Mouse (Mus musculus) embryo, embryonic 10 days (tissue): ENCODE measurements around the gene Smg1.

Experiments
- DNase-seq: peaks from one replicate; pipeline ENCODE4 v3.0.0-alpha.2; 2015; ENCODE audit warnings: low spot score

Smg1 gene

DNA sequence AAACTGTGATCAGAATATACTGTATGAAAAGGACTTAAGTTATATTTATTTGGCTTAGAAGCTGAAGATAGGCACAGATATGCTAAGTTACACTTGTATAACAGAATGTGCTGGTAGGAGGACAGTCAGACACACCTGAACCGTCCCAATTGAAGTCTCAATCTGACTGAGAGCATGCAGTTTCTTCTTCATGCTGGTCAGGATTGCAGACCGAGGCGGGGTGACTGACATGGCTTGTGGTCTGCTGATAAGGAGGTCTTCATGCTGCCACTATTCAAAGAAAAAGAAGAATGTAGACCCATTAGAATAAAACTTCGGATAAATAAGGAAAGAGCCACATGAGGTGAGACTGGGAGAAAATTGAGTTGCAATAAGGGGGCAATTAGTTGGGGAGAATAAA, 100.3 kb downstream of the Smg1 start:
- no peak for DNase-seq

DNA sequence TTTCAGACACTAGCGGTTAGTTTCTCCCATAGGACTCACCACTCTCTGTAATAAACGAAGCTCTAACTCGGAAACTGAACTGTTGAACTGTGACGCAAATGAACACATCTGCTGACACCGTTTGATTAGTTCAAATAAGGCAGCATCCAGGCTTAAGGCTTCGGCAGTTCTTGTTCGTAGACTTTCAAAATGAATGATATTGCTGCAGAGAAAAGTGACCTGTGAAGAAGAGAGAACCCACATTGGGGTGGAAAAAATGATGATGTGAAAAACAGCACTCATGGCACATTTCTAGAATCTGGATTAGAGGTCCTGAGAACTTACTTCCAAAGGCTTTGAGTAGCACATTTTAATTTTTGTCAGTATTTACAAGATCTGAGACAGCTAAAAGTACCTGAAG, 102.2 kb downstream of the Smg1 start:
- no peak for DNase-seq

- no peak for DNase-seq
Observed at GRCm38 (mm10) chr7:118135128-118135527, 108.3 kb downstream of the Smg1 start.

GRCm38 (mm10) chr7:118129430-118130041, 113.9 kb downstream of the Smg1 start, which contains the start of gene Arl6ip1:
TSS of gene Arl6ip1 (minus strand) at chr7:118129662.
- DNase-seq, result peak; percentile 98

DNA sequence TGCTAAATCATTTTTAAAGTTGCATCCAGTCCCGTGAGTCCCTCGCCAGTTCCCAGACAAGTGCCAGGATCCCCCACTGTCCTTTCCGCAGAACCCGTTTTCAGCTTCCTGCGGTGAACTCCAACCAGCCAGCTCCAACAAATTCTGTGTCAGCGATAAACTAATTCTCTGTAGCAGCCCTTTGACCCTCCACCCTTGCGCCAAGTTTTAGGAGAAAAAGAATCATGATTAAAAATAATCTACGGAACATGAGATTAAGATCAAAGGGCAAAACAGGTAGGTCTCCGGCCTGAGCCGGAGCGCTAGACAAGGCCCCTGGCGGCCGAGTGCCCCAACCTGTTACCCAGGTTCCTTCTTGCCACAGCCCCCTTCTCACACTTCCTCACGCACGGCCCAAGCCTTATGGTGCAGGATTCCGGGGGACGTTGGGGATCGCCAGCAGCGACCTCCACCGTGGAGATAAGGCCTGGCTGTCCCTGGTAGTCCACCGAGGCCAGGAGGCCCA, 114.5 kb downstream of the Smg1 start:
- DNase-seq, result peak; percentile 41

GRCm38 (mm10) chr7:118126219-118126875, 117.1 kb downstream of the Smg1 start:
- DNase-seq, result no peak

GRCm38 (mm10) chr7:118125736-118126135, 117.7 kb downstream of the Smg1 start:
- no peak for DNase-seq

DNA sequence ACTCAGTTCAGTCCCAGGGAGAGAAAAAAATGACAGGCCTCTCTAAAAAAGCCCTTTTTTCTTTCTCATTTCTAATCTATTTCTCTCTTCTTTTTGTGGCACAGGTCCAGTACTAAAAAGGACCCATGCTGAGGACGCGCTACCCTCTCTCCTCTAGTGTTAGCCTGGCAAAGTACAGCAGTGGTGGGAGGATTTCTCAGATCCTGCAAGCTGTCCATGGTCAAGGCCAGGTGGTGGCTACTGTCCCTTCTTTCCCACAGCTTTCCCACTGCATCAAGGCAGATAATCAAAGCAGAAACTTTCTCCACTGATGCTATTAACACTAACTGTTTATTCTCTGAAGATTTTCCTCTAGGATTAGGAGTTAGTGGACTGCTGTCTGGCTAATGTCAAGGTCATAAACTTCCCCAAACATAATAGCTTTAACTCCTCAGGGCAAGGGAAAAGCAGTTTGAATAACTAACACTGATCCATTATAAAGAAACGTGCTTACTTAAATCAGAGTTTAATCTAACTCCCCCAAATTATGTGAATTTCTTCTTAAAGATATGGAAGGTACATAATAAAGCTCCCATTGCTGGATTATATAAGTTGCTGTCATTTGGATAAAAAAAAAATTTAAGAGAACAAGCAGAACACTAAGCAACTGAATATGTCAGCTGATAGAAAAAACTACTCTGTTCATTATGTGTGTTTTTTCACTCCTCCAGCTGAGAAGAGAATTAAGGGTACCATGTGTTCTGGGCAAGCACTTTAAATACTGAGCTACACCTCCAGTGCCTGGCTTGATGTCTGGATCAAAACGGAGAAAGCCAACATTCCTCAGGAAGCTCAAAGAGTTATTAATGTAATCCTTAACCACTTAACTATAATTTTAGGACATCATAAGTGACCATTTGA, 119.7 kb downstream of the Smg1 start:
- no peak for DNase-seq

DNA sequence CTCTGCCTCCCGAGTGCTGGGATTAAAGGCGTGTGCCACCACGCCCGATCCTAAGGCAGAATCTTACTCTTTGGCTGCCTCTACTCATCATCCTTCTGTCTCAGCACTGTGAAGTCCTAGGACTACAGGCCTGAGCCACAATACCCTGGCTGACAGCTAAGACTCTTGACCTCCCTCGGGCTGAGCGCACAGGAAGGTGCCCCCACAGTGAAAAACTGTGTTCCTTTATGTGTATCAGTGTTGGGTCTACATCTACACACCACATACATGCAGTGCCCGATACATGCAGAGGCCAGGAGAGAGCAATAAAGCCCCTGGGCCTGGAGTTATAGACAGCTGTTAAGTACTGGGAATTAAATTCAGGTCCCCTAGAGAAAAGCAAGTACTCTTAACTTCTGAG, 121.2 kb downstream of the Smg1 start:
- no peak for DNase-seq

DNA sequence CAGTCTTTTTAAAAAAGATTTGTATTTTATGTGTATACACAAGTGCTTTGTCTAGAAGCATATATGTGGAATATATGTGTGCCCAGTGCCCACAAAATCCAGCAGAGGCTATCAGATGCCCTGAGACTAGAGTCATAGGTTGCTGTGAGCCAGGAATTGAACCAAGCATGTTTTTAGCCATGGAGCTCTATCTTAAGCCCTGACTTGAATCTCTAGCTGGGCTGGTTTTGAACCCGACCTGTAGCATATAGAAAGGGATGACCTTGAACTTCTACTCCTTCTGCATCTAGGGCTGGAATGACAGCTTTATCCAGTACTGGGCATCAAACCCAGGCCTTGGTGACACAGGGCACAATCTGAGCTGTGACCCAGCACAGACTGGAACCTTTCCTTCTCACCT, 122.8 kb downstream of the Smg1 start:
- DNase-seq, result no peak

- no peak for DNase-seq
Observed at GRCm38 (mm10) chr7:118119946-118120345, 123.5 kb downstream of the Smg1 start.

DNA sequence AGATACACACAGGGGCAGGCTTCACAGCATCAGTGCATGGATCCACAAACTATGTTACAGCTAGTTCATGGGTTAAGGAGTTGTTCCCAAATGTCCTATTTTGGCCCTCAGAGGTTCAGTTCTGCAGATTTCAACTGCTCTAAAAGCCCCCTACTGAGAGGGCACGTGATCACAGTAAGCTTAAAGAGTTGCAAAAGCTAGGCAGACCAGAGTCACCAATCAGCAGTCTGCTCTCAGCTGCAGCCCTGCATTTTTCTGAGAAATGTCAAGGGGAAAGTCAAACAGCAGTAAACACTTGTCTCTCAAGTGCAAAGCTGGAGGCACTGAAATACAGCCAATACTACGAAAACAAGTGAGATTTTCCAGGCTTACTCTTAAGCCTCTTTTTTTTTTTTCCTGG, 124.3 kb downstream of the Smg1 start:
- no peak for DNase-seq

GRCm38 (mm10) chr7:118118426-118118825, 125.0 kb downstream of the Smg1 start:
- DNase-seq, result no peak

DNA sequence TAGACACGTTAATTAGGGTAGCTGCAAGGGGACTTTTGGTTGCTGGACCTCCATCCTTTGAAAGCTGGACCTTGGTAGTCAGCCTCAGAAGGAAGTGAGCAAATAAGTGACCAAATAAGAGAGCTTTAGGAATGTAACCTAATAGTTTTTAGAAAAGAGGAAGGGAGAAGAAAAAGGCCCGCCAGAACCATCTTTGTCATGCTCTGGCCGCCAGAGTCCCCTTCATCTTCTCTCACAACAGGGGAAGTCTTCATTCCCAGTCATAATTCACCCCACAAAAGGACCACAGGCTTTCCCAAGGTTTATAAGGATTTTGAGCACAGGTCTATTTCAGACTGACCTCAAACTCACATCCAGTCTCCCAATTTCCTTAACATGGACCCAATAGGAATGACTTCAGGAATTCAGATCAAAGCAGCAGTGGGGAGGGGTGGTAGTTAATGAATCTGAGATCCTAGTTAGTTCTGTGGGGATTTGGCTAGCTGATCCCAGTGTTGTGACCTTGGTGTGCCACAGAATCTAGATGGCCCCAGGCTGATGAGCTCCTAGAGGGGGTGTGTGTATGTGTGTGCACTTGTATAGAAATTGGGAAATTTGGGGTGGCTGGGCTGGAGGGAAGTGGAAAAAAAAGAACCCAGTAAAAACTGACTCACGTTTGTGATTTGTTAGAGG, 125.8 kb downstream of the Smg1 start:
- no peak for DNase-seq

DNA sequence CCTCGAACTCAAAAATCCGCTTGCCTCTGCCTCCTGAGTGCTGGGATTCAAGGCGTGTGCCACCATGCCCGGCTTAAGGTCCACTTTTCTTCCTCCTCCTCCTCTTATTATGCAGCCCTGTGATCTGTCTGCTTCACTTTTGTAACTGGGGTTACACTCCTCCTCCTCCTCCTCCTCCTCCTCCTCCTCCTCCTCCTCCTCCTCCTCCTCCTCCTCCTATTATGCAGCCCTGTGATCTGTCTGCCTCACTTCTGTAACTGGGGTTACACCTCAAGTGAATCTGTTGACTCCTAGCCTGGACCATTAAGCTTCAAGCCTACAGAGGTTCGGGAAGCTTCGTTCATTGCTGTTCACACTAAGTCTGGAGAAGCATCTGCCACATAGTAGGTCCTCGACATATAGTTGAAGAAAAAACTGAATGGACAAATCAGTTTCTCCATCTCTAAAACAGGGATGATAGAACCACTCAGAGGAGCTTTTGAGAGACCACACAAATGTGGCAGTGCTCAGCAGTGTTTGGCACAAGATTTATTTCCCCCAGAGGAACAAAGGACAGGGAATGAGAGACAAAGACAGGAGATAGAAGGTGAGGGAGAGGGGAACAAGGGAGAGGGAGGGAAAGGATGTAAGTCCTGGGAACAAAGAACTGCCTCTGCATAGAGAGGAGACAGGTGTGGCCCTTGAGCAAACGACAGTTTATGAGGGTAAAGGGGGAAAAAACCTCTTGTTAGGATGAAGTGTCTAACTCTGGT, 126.5 kb downstream of the Smg1 start:
- DNase-seq, result no peak

GRCm38 (mm10) chr7:118115877-118116568, 127.4 kb downstream of the Smg1 start, which contains the start of gene Rps15a:
TSS of gene Rps15a (minus strand) at chr7:118116188.
- peak; percentile 97 for DNase-seq

DNA sequence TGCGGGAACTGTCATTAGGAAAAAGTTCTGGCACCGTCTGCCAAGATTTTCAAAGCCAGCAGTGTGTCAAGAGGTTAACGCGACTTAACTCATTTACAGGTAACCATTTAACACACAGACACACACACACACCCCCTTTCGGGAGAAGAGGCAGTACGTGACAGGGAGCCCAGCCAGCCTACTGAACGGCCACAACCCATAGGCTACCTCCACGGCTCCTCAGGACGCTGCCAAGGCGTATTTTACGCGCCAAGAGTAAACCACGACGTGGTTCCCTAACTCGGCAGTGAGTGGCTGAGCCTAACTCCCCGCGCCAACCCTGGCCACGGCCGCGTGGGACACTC, 128.0 kb downstream of the Smg1 start:
- peak; percentile 33 for DNase-seq

DNA sequence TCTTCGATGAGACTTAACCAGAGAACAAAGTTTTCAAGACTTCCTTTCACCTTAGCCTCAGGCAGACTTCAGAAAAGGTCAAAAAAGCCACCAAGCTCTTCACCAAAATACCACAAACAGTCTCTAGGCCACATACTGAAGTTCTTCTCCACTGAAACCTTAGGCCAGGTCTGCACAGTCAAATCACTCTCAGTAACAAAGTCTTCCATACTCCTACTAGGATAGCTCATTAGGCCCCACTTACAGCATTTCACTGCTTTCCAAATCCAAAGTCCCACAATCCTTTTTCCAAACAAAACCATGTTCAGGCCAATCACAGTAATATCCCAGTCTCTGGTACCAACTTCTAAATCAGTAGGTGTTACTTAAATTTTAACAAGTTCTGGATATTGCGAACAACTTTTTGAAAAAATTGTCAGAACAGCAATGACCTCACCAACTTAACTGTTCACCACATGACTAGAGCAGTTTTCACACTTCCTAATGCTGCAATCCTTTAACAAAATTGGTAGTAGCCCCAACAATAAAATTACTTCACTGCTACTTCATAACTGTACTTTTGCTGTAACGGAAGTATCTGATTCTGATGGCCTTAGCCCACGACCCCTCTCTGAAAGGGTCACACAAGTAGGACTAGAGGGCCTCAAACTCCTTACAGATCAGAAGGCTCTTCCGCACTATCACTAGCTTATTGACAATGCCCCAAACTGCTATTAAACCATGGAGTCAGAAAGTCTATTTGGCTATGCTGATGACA, 129.8 kb downstream of the Smg1 start:
- no peak for DNase-seq

- DNase-seq, result no peak
Observed at GRCm38 (mm10) chr7:118111128-118111527, 132.3 kb downstream of the Smg1 start.

GRCm38 (mm10) chr7:118107671-118108070, 135.8 kb downstream of the Smg1 start:
- no peak for DNase-seq
